Mouse (Mus musculus): ENCODE data around the gene Cd59a. TPM values are rescaled to one million over a fixed set of nuclear protein-coding genes. Genes with fewer than 3 reads are reported as not detected.

Gene Cd59a
- polyA plus RNA-seq, 1 experiment from 2014 or later = 21.1 TPM

DNA sequence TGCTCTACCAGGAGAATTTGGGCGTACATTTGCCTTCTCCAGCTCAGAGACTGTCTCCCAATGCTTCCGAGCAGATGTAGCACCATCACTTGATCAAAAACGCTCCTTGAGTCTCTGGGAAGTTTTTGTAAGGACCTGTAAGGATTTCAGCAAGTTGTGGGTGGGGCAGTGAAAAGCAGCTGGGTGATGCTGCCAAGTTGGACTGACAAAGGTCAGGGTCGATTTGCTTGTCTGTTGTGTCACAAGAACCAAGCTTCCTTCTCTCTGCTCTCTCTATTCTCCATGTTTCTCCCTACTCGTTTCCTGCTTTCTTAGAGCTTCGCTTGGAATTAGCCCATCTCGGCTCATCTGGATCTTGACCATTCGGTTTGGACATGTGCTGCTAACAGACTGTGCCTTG lies 46.5 kb downstream of the Cd59a start:
- no peak overlapping the region for H3K4me2 ChIP-seq (ENCODE audit: low read depth, low read length, severe bottlenecking)
- DNase-seq (ENCODE audit: low spot score) (no peak), ATAC-seq (replicated peaks; ENCODE audit: low FRiP score) (no peak)
- H3K9ac ChIP-seq (ENCODE audit: low read length) = no peak overlapping the region
- H3K9me3 ChIP-seq (ENCODE audit: control insufficient read depth, low read length) = no peaks in the 10 kb centered on the region
- H3K4me3 ChIP-seq (ENCODE audit: low read depth, low read length) = no peak overlapping the region
- H3K36me3 ChIP-seq (ENCODE audit: control insufficient read depth, insufficient read depth, low read length) = no peaks in the 10 kb centered on the region
- H3K27ac ChIP-seq (ENCODE audit: low read depth, low read length) = no peak overlapping the region
- WGBS = 89% methylated on average over 8 of the region's 8 CpGs
- no peaks in the 10 kb centered on the region for H3K27me3 ChIP-seq (ENCODE audit: control insufficient read depth, insufficient read depth, low read length)
- H3K4me1 ChIP-seq (replicated peaks; ENCODE audit: control insufficient read depth, insufficient read depth, low read length) = no peaks in the 10 kb centered on the region

DNA sequence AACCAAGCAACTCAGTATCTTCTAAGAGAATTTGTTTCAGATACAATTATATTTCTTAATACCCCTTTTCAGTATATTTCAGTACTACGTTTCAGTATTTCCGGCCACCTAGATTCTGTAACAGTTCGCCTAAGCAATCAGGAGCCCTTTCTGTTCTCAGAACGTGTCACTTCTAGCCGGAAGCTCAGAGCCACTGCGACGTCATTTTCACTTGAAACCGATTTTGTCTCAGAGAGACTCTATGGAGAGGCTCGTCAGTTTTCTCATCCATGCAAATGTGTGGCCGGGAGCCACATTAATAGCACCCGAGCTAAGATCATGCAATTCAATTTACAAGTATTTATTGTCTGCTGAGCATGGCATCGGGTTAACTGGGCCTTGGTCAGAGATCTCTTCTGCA lies 48.4 kb downstream of the Cd59a start:
- Histone ChIP-seq H3K4me3 (ENCODE audit: low read depth, low read length) (no peak overlapping the region), H3K4me2 (ENCODE audit: low read depth, low read length, severe bottlenecking) (no peak overlapping the region), H3K4me1 (replicated peaks; ENCODE audit: control insufficient read depth, insufficient read depth, low read length) (no peaks in the 10 kb centered on the region), H3K36me3 (ENCODE audit: control insufficient read depth, insufficient read depth, low read length) (no peaks in the 10 kb centered on the region), H3K27me3 (ENCODE audit: control insufficient read depth, insufficient read depth, low read length) (no peaks in the 10 kb centered on the region), H3K27ac (ENCODE audit: low read depth, low read length) (no peak overlapping the region), H3K9me3 (ENCODE audit: control insufficient read depth, low read length) (no peaks in the 10 kb centered on the region), H3K9ac (ENCODE audit: low read length) (no peak overlapping the region)
- 90% methylated on average over 12 of the region's 12 CpGs for WGBS
- DNase-seq (ENCODE audit: low spot score) (no peak), ATAC-seq (replicated peaks; ENCODE audit: low FRiP score) (no peak)

GRCm38 (mm10) chr2:104145983-104146382 lies 50.4 kb downstream of the Cd59a start:
- H3K9me3 ChIP-seq (ENCODE audit: control insufficient read depth, low read length) = no peaks in the 10 kb centered on the region
- no peak overlapping the region for H3K27ac ChIP-seq (ENCODE audit: low read depth, low read length)
- ATAC-seq (replicated peaks; ENCODE audit: low FRiP score) (no peak), DNase-seq (ENCODE audit: low spot score) (peak; percentile 63)
- 83% methylated on average over 1 of the region's 1 CpGs for WGBS
- no peaks in the 10 kb centered on the region for H3K27me3 ChIP-seq (ENCODE audit: control insufficient read depth, insufficient read depth, low read length)
- H3K36me3 ChIP-seq (ENCODE audit: control insufficient read depth, insufficient read depth, low read length) = no peaks in the 10 kb centered on the region
- H3K4me3 ChIP-seq (ENCODE audit: low read depth, low read length) = no peak overlapping the region
- H3K4me1 ChIP-seq (replicated peaks; ENCODE audit: control insufficient read depth, insufficient read depth, low read length) = no peaks in the 10 kb centered on the region
- no peak overlapping the region for H3K9ac ChIP-seq (ENCODE audit: low read length)
- no peak overlapping the region for H3K4me2 ChIP-seq (ENCODE audit: low read depth, low read length, severe bottlenecking)

DNA sequence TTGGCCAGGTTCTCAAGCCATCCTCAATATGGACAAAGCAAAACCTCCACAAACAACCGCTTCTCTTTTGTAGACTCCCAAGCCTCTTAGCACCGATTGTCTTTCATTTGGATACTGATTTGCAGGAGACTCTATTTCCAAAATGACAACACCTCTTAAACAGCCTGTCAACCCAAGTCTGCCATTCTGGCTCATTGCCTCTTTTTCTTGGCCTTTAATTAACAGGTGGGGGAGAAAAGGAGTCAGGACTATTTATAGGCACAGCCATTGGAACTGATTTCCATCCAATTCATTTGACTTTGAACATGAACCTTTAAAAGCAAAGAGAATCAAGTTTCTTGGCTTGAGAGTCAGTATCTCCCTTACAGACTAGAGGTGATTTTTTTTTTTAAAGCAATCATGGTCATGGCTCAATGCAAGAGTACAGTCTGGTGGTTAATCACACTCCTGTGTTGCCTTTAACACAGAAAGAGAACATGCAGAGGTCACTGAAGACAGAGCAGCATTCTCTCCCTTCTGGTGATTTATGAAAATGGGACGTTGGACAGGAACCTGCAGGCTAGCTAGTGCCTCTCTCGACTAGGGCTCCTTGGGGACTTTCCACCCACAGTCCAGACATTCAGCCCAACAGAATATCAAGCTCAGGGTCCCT lies 52.4 kb downstream of the Cd59a start:
- H3K27me3 ChIP-seq (ENCODE audit: control insufficient read depth, insufficient read depth, low read length) = no peaks in the 10 kb centered on the region
- no peak overlapping the region for H3K4me2 ChIP-seq (ENCODE audit: low read depth, low read length, severe bottlenecking)
- ATAC-seq (replicated peaks; ENCODE audit: low FRiP score) = no peak
- no peaks in the 10 kb centered on the region for H3K36me3 ChIP-seq (ENCODE audit: control insufficient read depth, insufficient read depth, low read length)
- no peak for DNase-seq (ENCODE audit: low spot score)
- WGBS = 85% methylated on average over 4 of the region's 4 CpGs
- no peak overlapping the region for H3K27ac ChIP-seq (ENCODE audit: low read depth, low read length)
- no peak overlapping the region for H3K9ac ChIP-seq (ENCODE audit: low read length)
- H3K4me1 ChIP-seq (replicated peaks; ENCODE audit: control insufficient read depth, insufficient read depth, low read length) = no peaks in the 10 kb centered on the region
- no peaks in the 10 kb centered on the region for H3K9me3 ChIP-seq (ENCODE audit: control insufficient read depth, low read length)
- no peak overlapping the region for H3K4me3 ChIP-seq (ENCODE audit: low read depth, low read length)

DNA sequence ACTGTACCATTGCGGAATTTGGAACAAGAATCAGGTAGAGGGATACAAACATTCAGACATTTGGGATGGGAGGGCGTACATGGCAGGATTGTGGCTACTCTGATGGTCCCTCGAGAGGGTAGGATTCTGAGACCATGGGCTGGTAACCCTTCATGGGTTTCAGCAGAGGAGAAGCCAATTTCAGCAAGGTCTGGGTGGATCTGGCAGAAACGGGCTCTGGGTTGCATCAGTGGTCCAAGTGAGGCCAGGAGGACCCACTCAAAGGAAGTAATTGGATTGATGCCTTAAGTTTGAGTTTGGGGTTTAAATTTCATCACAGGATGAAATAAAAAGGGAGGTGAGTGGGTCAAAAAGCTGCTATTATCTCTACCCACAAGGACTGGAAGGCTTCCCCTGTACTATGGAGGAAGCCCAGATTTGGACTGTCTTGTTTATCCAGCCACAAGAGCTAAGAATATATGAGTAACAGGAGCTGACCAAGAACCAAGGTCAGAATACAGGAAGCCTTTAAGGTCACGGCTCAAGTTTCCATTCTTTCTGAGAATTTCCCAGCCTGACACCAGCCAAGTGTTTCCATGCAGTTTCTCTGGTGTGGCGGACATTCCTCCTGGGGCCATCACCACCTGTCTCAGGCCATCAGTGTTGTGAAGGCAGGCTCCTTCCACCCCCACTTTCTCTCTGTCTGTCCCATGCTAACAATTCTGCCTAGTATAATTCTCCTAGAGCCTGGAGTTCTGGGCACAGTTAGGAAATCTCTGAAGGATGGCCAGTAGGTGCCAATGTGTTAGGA lies 55.2 kb downstream of the Cd59a start:
- H3K9ac ChIP-seq (ENCODE audit: low read length) = no peak overlapping the region
- no peak overlapping the region for H3K4me3 ChIP-seq (ENCODE audit: low read depth, low read length)
- ATAC-seq (replicated peaks; ENCODE audit: low FRiP score) (no peak), DNase-seq (ENCODE audit: low spot score) (no peak)
- H3K36me3 ChIP-seq (ENCODE audit: control insufficient read depth, insufficient read depth, low read length) = no peaks in the 10 kb centered on the region
- 85% methylated on average over 6 of the region's 6 CpGs for WGBS
- H3K27ac ChIP-seq (ENCODE audit: low read depth, low read length) = no peak overlapping the region
- no peak overlapping the region for H3K4me2 ChIP-seq (ENCODE audit: low read depth, low read length, severe bottlenecking)
- no peaks in the 10 kb centered on the region for H3K9me3 ChIP-seq (ENCODE audit: control insufficient read depth, low read length)
- H3K4me1 ChIP-seq (replicated peaks; ENCODE audit: control insufficient read depth, insufficient read depth, low read length) = no peaks in the 10 kb centered on the region
- H3K27me3 ChIP-seq (ENCODE audit: control insufficient read depth, insufficient read depth, low read length) = no peaks in the 10 kb centered on the region

- Histone ChIP-seq H3K4me2 (ENCODE audit: low read depth, low read length, severe bottlenecking) (no peak overlapping the region), H3K4me3 (ENCODE audit: low read depth, low read length) (no peak overlapping the region), H3K9me3 (ENCODE audit: control insufficient read depth, low read length) (no peaks in the 10 kb centered on the region), H3K4me1 (replicated peaks; ENCODE audit: control insufficient read depth, insufficient read depth, low read length) (no peaks in the 10 kb centered on the region), H3K27ac (ENCODE audit: low read depth, low read length) (no peak overlapping the region), H3K9ac (ENCODE audit: low read length) (no peak overlapping the region), H3K36me3 (ENCODE audit: control insufficient read depth, insufficient read depth, low read length) (no peaks in the 10 kb centered on the region), H3K27me3 (ENCODE audit: control insufficient read depth, insufficient read depth, low read length) (no peaks in the 10 kb centered on the region)
- ATAC-seq (replicated peaks; ENCODE audit: low FRiP score) (no peak), DNase-seq (ENCODE audit: low spot score) (no peak)
- WGBS = 95% methylated on average over 4 of the region's 4 CpGs
These were observed 57.7 kb downstream of the Cd59a start for GRCm38 (mm10) chr2:104153345-104153744.

GRCm38 (mm10) chr2:104153876-104154275 lies 58.3 kb downstream of the Cd59a start:
- Histone ChIP-seq H3K4me2 (ENCODE audit: low read depth, low read length, severe bottlenecking) (no peak overlapping the region), H3K9me3 (ENCODE audit: control insufficient read depth, low read length) (no peaks in the 10 kb centered on the region), H3K27ac (ENCODE audit: low read depth, low read length) (no peak overlapping the region), H3K36me3 (ENCODE audit: control insufficient read depth, insufficient read depth, low read length) (no peaks in the 10 kb centered on the region), H3K4me1 (replicated peaks; ENCODE audit: control insufficient read depth, insufficient read depth, low read length) (no peaks in the 10 kb centered on the region), H3K4me3 (ENCODE audit: low read depth, low read length) (no peak overlapping the region), H3K9ac (ENCODE audit: low read length) (no peak overlapping the region), H3K27me3 (ENCODE audit: control insufficient read depth, insufficient read depth, low read length) (no peaks in the 10 kb centered on the region)
- DNase-seq (ENCODE audit: low spot score) (no peak), ATAC-seq (replicated peaks; ENCODE audit: low FRiP score) (no peak)
- 86% methylated on average over 3 of the region's 3 CpGs for WGBS

DNA sequence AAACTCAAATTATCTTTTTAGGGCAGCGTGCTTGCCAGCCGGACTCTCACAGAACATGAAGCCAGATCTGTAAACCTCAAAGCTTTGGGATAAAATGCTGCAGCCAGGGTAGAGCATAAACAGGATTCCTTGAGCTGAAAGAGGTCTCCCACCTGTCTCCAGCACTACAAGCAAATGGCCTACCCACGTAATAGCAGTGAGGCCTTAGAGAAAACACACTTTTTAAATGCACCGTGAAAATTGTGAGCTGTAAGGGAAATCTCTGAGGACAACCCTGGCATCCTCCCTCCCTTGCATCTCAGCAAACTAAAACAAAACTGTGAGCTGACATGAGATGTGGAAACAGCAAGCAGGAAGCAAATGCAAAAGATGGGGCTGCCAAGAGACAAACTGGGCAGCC lies 62.2 kb downstream of the Cd59a start:
- no peak for DNase-seq (ENCODE audit: low spot score)
- Histone ChIP-seq H3K27ac (ENCODE audit: low read depth, low read length) (no peak overlapping the region), H3K27me3 (ENCODE audit: control insufficient read depth, insufficient read depth, low read length) (no peaks in the 10 kb centered on the region), H3K4me3 (ENCODE audit: low read depth, low read length) (no peak overlapping the region), H3K9ac (ENCODE audit: low read length) (no peak overlapping the region), H3K4me2 (ENCODE audit: low read depth, low read length, severe bottlenecking) (no peak overlapping the region), H3K4me1 (replicated peaks; ENCODE audit: control insufficient read depth, insufficient read depth, low read length) (no peaks in the 10 kb centered on the region), H3K9me3 (ENCODE audit: control insufficient read depth, low read length) (no peaks in the 10 kb centered on the region), H3K36me3 (ENCODE audit: control insufficient read depth, insufficient read depth, low read length) (no peaks in the 10 kb centered on the region)
- 87% methylated on average over 4 of the region's 4 CpGs for WGBS
- no peak for ATAC-seq (replicated peaks; ENCODE audit: low FRiP score)

- Histone ChIP-seq H3K9me3 (ENCODE audit: control insufficient read depth, low read length) (no peaks in the 10 kb centered on the region), H3K27ac (ENCODE audit: low read depth, low read length) (no peak overlapping the region), H3K36me3 (ENCODE audit: control insufficient read depth, insufficient read depth, low read length) (no peaks in the 10 kb centered on the region), H3K4me2 (ENCODE audit: low read depth, low read length, severe bottlenecking) (no peak overlapping the region), H3K4me3 (ENCODE audit: low read depth, low read length) (no peak overlapping the region), H3K9ac (ENCODE audit: low read length) (no peak overlapping the region), H3K27me3 (ENCODE audit: control insufficient read depth, insufficient read depth, low read length) (no peaks in the 10 kb centered on the region), H3K4me1 (replicated peaks; ENCODE audit: control insufficient read depth, insufficient read depth, low read length) (peaks cover 3% of the 10 kb centered on the region; the same call in 1 of the 2 replicates)
- 80% methylated on average over 7 of the region's 7 CpGs for WGBS
- ATAC-seq (replicated peaks; ENCODE audit: low FRiP score) = no peak
- no peak for DNase-seq (ENCODE audit: low spot score)
These were observed 67.8 kb downstream of the Cd59a start for GRCm38 (mm10) chr2:104163418-104163817.

Data from forebrain, embryonic 11.5 days (tissue).